ENCODE assay signal across 8 mouse cellular contexts in the genomic region with DNA sequence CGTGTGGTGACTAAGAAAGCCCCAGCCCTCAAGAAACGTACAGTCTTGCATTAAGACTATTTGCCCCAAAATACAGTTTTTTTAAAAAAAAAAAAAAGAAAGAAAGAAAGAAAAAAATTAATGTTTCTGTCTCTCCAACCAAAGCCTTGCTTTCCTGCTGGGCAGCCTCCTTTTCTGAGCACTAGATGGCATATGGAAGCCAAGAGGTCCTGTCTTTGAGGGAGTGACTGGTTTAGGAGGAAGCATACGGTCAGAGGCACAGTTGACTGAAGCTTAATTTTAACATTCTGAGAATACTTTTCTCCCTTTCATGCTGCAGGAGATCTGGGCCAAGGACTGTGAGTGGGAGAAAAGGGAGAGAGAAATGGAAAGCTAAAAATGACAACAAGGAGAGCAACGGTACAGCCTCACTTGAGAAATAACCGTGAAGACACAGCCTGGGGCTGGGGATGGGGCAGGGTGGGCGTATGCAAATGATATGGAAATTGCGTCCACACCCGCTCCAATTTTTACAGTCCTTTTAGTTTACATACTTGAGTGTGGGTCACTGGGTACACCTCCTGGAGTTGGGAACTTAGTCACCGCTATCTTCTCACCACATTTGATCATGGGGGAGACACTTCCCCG.
A peak's percentile ranks its signal among the peaks of the same experiment; 100 is the strongest.
DNase-seq lines count a peak whose midpoint lies in the region; ATAC-seq and TF ChIP-seq lines count a peak whose summit lies in the region.

No protein-coding gene starts in this region.

- TF ChIP-seq CTCF in kidney, adult 2 months (conservative IDR thresholded peaks at IDR 0.05; ENCODE audit: insufficient read depth, insufficient read length, low read depth, low read length), result peak; percentile 45; the same call in 1 of the 2 replicates

- H3K27me3 ChIP-seq in kidney, adult 2 months (replicated peaks; ENCODE audit: control insufficient read depth, insufficient read depth, low read length), result no peaks in the 10 kb centered on the region
- no peaks in the 10 kb centered on the region for H3K27me3 ChIP-seq in heart, embryonic 13.5 days (replicated peaks)
- H3K27me3 ChIP-seq in neural tube, embryonic 14.5 days (ENCODE audit: control insufficient read depth, insufficient read depth, low read length), result no peaks in the 10 kb centered on the region

- no peak for TF ChIP-seq POLR2A in kidney, adult 2 months (IDR thresholded peaks at IDR 0.05; ENCODE audit: low read depth, low read length)

- H3K9ac ChIP-seq in heart, embryonic 13.5 days, result peak overlapping the region; percentile 24; the same call in 1 of the 2 replicates
- H3K9ac ChIP-seq in neural tube, embryonic 14.5 days (replicated peaks; ENCODE audit: low read depth, low read length), result no peak overlapping the region

- H3K36me3 ChIP-seq in kidney, adult 2 months (ENCODE audit: control insufficient read depth, insufficient read depth, low read length), result no peaks in the 10 kb centered on the region
- H3K36me3 ChIP-seq in heart, embryonic 13.5 days, result no peaks in the 10 kb centered on the region
- H3K36me3 ChIP-seq in neural tube, embryonic 14.5 days (ENCODE audit: control insufficient read depth, insufficient read depth, low read length), result no peaks in the 10 kb centered on the region

- no peak for ATAC-seq in heart, embryonic 13.5 days (ENCODE audit: extremely low read depth, insufficient number of reproducible peaks, low FRiP score, low TSS enrichment)
- ATAC-seq in neural tube, embryonic 14.5 days (ENCODE audit: low read depth), result peak; percentile 38; the same call in 1 of the 2 replicates
- no peak for ATAC-seq in cerebellum, adult (ENCODE audit: insufficient number of reproducible peaks, low FRiP score, low TSS enrichment)

- peak overlapping the region; percentile 61 for H3K4me2 ChIP-seq in heart, embryonic 13.5 days
- H3K4me2 ChIP-seq in neural tube, embryonic 14.5 days (ENCODE audit: low read depth, low read length), result peak overlapping the region; percentile 29; the same call in 1 of the 2 replicates

- H3K4me3 ChIP-seq in kidney, adult 2 months (ENCODE audit: insufficient read depth, low read depth, low read length), result no peak overlapping the region
- H3K4me3 ChIP-seq in heart, embryonic 13.5 days, result peak overlapping the region; percentile 37
- no peak overlapping the region for H3K4me3 ChIP-seq in neural tube, embryonic 14.5 days (ENCODE audit: low read depth, low read length)

- 47% methylated on average over 10 of the region's 10 CpGs for WGBS in kidney, adult 2 months
- WGBS in heart, embryonic 13.5 days, result 44% methylated on average over 10 of the region's 10 CpGs
- 39% methylated on average over 10 of the region's 10 CpGs for WGBS in neural tube, embryonic 14.5 days

- H3K9me3 ChIP-seq in heart, embryonic 13.5 days, result no peaks in the 10 kb centered on the region
- H3K9me3 ChIP-seq in neural tube, embryonic 14.5 days (ENCODE audit: control insufficient read depth, low read length), result no peaks in the 10 kb centered on the region

- H3K4me1 ChIP-seq in kidney, adult 2 months (ENCODE audit: control insufficient read depth, insufficient read depth, low read length), result no peaks in the 10 kb centered on the region
- H3K4me1 ChIP-seq in heart, embryonic 13.5 days, result 0 out of 2 replicates have a peak, but pooled peaks cover 6% of the 10 kb centered on the region
- no peaks in the 10 kb centered on the region for H3K4me1 ChIP-seq in neural tube, embryonic 14.5 days (ENCODE audit: control insufficient read depth, insufficient read depth, low read length)

- DNase-seq in kidney, adult 2 months, result no peak
- DNase-seq in kidney, adult 11 months, result no peak
- DNase-seq in ZHBTc4 (ENCODE audit: low read depth, low spot score), result peak; percentile 16
- DNase-seq in left cerebral cortex, postnatal 14 days (ENCODE audit: low spot score in 2 of 2), result peak; percentile 60 to 84
- DNase-seq in urinary bladder, adult 18-20 months (ENCODE audit: low spot score in 2 of 2), result no peak

- intact Hi-C loops in left cerebral cortex, postnatal 14 days (cut with DNase I), result loop anchor here (5.0 kb wide), 1 partner anchor 90 kb away; no protein-coding TSS in a partner anchor

- H3K27ac ChIP-seq in kidney, adult 2 months (ENCODE audit: insufficient read depth, low read depth, low read length), result no peak overlapping the region
- H3K27ac ChIP-seq in heart, embryonic 13.5 days (replicated peaks), result no peak overlapping the region
- H3K27ac ChIP-seq in neural tube, embryonic 14.5 days (ENCODE audit: low read depth, low read length), result no peak overlapping the region

Comparison
In these comparisons a context has a peak if more than half of its experiments do, and no peak if none do; other contexts are left out.
1. DNase-seq: peak in ZHBTc4 (single experiment) and left cerebral cortex, postnatal 14 days (2 of 2); none in kidney, adult 2 months (single experiment), kidney, adult 11 months (single experiment) and urinary bladder, adult 18-20 months (0 of 2).